8 mouse cellular contexts compared by ENCODE assay signal in the genomic region with DNA sequence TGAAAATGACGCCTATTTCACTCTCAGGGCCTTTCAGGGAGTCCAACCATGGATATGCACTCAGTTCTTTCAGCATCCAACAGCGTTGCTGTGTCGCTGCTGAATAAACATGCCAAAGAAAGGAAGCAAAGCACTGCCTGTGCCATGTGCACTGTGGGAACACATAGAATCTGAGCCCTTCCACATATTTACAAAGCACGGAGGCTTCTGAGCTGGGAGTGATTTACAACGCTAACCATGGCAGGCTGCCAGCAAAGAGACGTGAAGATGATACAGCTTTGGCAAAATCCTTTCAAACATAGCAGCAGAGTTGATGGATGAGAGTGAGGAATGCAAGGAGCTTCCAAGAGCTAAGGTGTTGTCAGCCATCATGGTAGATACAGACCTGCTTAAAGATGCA.
DNase-seq lines count a peak whose midpoint lies in the region.

No protein-coding gene starts in this region.

- DNase-seq in kidney, postnatal 10 days = peak; percentile 24
- DNase-seq in kidney, adult 8-10 months = no peak
- peak; percentile 82 for DNase-seq in adrenal gland, postnatal 10 days
- peak; percentile 28 to 44 for DNase-seq in frontal cortex, postnatal 14 days (ENCODE audit: low spot score in 2 of 2)
- peak; percentile 3 for DNase-seq in lung, postnatal 14 days
- no peak for DNase-seq in ovary, postnatal 36 days (ENCODE audit: low spot score)
- DNase-seq in heart, adult 11 months = no peak
- DNase-seq in heart, adult 18-20 months = no peak

Comparison
In these comparisons a context has a peak if more than half of its experiments do, and no peak if none do; other contexts are left out.
1. DNase-seq: peak in kidney, postnatal 10 days (single experiment), adrenal gland, postnatal 10 days (single experiment), frontal cortex, postnatal 14 days (2 of 2) and lung, postnatal 14 days (single experiment); none in kidney, adult 8-10 months (0 of 2), ovary, postnatal 36 days (single experiment), heart, adult 11 months (single experiment) and heart, adult 18-20 months (0 of 2).